Comparison of ENCODE assay signal across 14 mouse cellular contexts in genomic region chr11:57998872-57999271, GRCm38 (mm10). TPM values are rescaled to one million over a fixed set of nuclear protein-coding genes. Genes with fewer than 3 reads are reported as not detected.
A peak's percentile ranks its signal among the peaks of the same experiment; 100 is the strongest.
DNase-seq lines count a peak whose midpoint lies in the region; ATAC-seq and TF ChIP-seq lines count a peak whose summit lies in the region.
"Had no signal": no experiment of that assay in that cellular context is flagged by ENCODE, and none has a peak within 500 bp of the region (broad histone marks: within the 10 kb centered on the region; RNA-seq: fewer than 3 reads in every experiment).

No protein-coding gene starts in this region.

- H3K36me3 ChIP-seq in kidney, embryonic 14.5 days (ENCODE audit: control insufficient read depth, insufficient read depth, low read length) = no peaks in the 10 kb centered on the region
- H3K36me3 ChIP-seq: embryonic facial prominence, embryonic 13.5 days; limb, embryonic 13.5 days had no signal

- H3K27ac ChIP-seq in gastrocnemius, adult 2 months = peak overlapping the region; percentile 46
- H3K27ac ChIP-seq in kidney, embryonic 14.5 days (ENCODE audit: low read depth, low read length) = no peak overlapping the region
- no peak overlapping the region for H3K27ac ChIP-seq in cerebellum, adult 2 months (ENCODE audit: insufficient read depth, low read length)
- H3K27ac ChIP-seq: embryonic facial prominence, embryonic 13.5 days; limb, embryonic 13.5 days had no signal

- no peak for TF ChIP-seq CTCF in gastrocnemius, adult 2 months (IDR thresholded peaks at IDR 0.05)
- no peak for TF ChIP-seq CTCF in cerebellum, adult 2 months (IDR thresholded peaks at IDR 0.05; ENCODE audit: borderline replicate concordance, insufficient read depth, low read depth, low read length)

- no peak for TF ChIP-seq POLR2A in cerebellum, adult 2 months (IDR thresholded peaks at IDR 0.05; ENCODE audit: borderline replicate concordance, insufficient read depth, low read length)

- H3K9me3 ChIP-seq in kidney, embryonic 14.5 days (ENCODE audit: control insufficient read depth, low read length) = no peaks in the 10 kb centered on the region
- H3K9me3 ChIP-seq: embryonic facial prominence, embryonic 13.5 days; limb, embryonic 13.5 days had no signal

- no peaks in the 10 kb centered on the region for H3K4me1 ChIP-seq in kidney, embryonic 14.5 days (ENCODE audit: control insufficient read depth, insufficient read depth, low read length)
- no peaks in the 10 kb centered on the region for H3K4me1 ChIP-seq in cerebellum, adult 2 months (ENCODE audit: control insufficient read depth, insufficient read depth, low read length)
- H3K4me1 ChIP-seq: embryonic facial prominence, embryonic 13.5 days; limb, embryonic 13.5 days had no signal

- WGBS in kidney, embryonic 14.5 days = 8% methylated on average over 1 of the region's 1 CpGs
- WGBS in cerebellum, adult 2 months = 4% methylated on average over 1 of the region's 1 CpGs

- intact Hi-C loops in gastrocnemius, adult 2 months (cut with DNase I) = no loop called here
- intact Hi-C loops in gastrocnemius, postnatal 14 days (cut with DNase I; ENCODE audit: low total_unique reads) = no loop called here

- peak; percentile 75; the same call in 1 of the 2 replicates for ATAC-seq in kidney, embryonic 14.5 days (ENCODE audit: low FRiP score, low TSS enrichment)
- ATAC-seq: midbrain, embryonic 16.5 days; Patski had no signal

- H3K27me3 ChIP-seq in kidney, embryonic 14.5 days (ENCODE audit: control insufficient read depth, insufficient read depth, low read length) = no peaks in the 10 kb centered on the region
- H3K27me3 ChIP-seq in cerebellum, adult 2 months (ENCODE audit: control insufficient read depth, insufficient read depth, low read length) = no peaks in the 10 kb centered on the region
- H3K27me3 ChIP-seq: embryonic facial prominence, embryonic 13.5 days; limb, embryonic 13.5 days; Patski had no signal

- peak; percentile 40 for DNase-seq in gastrocnemius, adult 2 months
- no peak for DNase-seq in gastrocnemius, postnatal 14 days
- peak; percentile 10 for DNase-seq in brain, adult 2 months (ENCODE audit: low read depth, low spot score)
- DNase-seq in retina, embryonic 14.5 days (ENCODE audit: low spot score) = peak; percentile 17
- DNase-seq in thymus, postnatal 25 days = no peak
- no peak for DNase-seq in cerebellum, adult 2 months
- no peak for DNase-seq in right cerebral cortex, postnatal 4 days
- DNase-seq: B cell, adult 2 months; layer of hippocampus, adult 9-11 months had no signal

- H3K4me3 ChIP-seq in gastrocnemius, adult 2 months = no peak overlapping the region
- H3K4me3 ChIP-seq in kidney, embryonic 14.5 days (ENCODE audit: low read length) = no peak overlapping the region
- no peak overlapping the region for H3K4me3 ChIP-seq in cerebellum, adult 2 months (replicated peaks; ENCODE audit: insufficient read depth, low read depth, low read length)
- H3K4me3 ChIP-seq: embryonic facial prominence, embryonic 13.5 days; limb, embryonic 13.5 days had no signal

- H3K9ac ChIP-seq in kidney, embryonic 14.5 days (ENCODE audit: low read depth, low read length) = no peak overlapping the region
- H3K9ac ChIP-seq: embryonic facial prominence, embryonic 13.5 days; limb, embryonic 13.5 days had no signal

- H3K4me2 ChIP-seq in kidney, embryonic 14.5 days (replicated peaks; ENCODE audit: low read depth, low read length) = no peak overlapping the region
- H3K4me2 ChIP-seq: embryonic facial prominence, embryonic 13.5 days; limb, embryonic 13.5 days had no signal

RNA-seq across cellular contexts. Expression of gene Larp1, which starts 10.0 kb away (rescaled TPM):
- total RNA-seq in gastrocnemius, adult 2 months (2021) = 10 to 100 TPM; 90.4 to 98.4 TPM
- total RNA-seq in gastrocnemius, postnatal 14 days (2021) = 10 to 100 TPM; 61.9 to 74.6 TPM
- 21.5 and 25.0 TPM in 2 replicates for polyA plus RNA-seq in kidney, embryonic 14.5 days (2014; fragmentation: Nextera tagmentation; extraction: Ambion mirVana)
- polyA plus RNA-seq in cerebellum, adult 2 months (2012; rRNA removed) = 52.0 and 54.5 TPM in 2 replicates

Comparison
In these comparisons a context has a peak if more than half of its experiments do, and no peak if none do; other contexts are left out.
1. DNase-seq: peak in gastrocnemius, adult 2 months (single experiment), brain, adult 2 months (single experiment) and retina, embryonic 14.5 days (single experiment); none in gastrocnemius, postnatal 14 days (single experiment), thymus, postnatal 25 days (single experiment), cerebellum, adult 2 months (0 of 2) and right cerebral cortex, postnatal 4 days (single experiment).